Comparison of ENCODE assay signal across 30 mouse cellular contexts in the genomic region with DNA sequence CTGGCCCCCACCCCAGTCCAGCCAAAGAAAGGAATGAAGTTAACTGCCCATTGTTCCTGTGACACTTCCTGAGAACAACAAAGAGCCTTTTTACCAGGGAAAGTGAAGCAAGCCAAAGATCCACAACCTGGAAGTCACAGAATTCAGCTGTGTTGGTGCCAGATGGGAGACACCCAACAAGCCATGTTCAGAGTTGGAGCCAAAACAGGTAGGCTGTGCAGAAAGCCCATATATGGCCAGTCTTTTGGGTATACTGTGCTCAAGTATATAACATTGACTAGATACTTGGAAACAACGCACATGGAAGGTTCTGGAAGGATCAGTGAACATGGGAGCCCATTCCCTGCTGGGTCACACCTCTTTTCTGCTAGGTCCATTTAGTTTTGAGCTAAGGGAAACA. TPM values are rescaled to one million over a fixed set of nuclear protein-coding genes. Genes with fewer than 3 reads are reported as not detected.
"Had no signal": no experiment of that assay in that cellular context is flagged by ENCODE, and none has a peak within 500 bp of the region (broad histone marks: within the 10 kb centered on the region; RNA-seq: fewer than 3 reads in every experiment).

No protein-coding gene starts in this region.

- H3K9me3 ChIP-seq: heart, embryonic 13.5 days; heart, embryonic 15.5 days; hindbrain, embryonic 13.5 days; hindbrain, embryonic 15.5 days; intestine, embryonic 15.5 days; limb, embryonic 10.5 days; limb, embryonic 12.5 days; liver, embryonic 12.5 days had no signal

- ATAC-seq: inflammation-experienced regulatory T-cells, adult 6 months; intestine, embryonic 15.5 days; intestine, postnatal 0 days; liver, embryonic 12.5 days had no signal

- H3K27ac ChIP-seq: gastrocnemius, adult 2 months; heart, adult 2 months; heart, embryonic 13.5 days; heart, embryonic 15.5 days; hindbrain, embryonic 13.5 days; hindbrain, embryonic 15.5 days; intestine, embryonic 15.5 days; layer of hippocampus, adult 2 months; left cerebral cortex, adult 2 months; limb, embryonic 10.5 days; limb, embryonic 12.5 days; liver, embryonic 12.5 days; liver, embryonic 14.5 days had no signal

- H3K4me3 ChIP-seq: gastrocnemius, adult 2 months; heart, adult 2 months; heart, embryonic 13.5 days; heart, embryonic 15.5 days; hindbrain, embryonic 13.5 days; hindbrain, embryonic 15.5 days; intestine, embryonic 15.5 days; layer of hippocampus, adult 2 months; left cerebral cortex, adult 2 months; limb, embryonic 10.5 days; limb, embryonic 12.5 days; liver, embryonic 12.5 days had no signal

- H3K4me1 ChIP-seq: heart, embryonic 15.5 days; hindbrain, embryonic 13.5 days; hindbrain, embryonic 15.5 days; intestine, embryonic 15.5 days; limb, embryonic 12.5 days had no signal

- H3K9ac ChIP-seq: heart, embryonic 13.5 days; heart, embryonic 15.5 days; hindbrain, embryonic 13.5 days; hindbrain, embryonic 15.5 days; intestine, embryonic 15.5 days; limb, embryonic 12.5 days; liver, embryonic 12.5 days; liver, embryonic 14.5 days had no signal

- H3K27me3 ChIP-seq: hindbrain, embryonic 15.5 days; intestine, embryonic 15.5 days; limb, embryonic 12.5 days; liver, embryonic 12.5 days had no signal

- DNase-seq: gastrocnemius, adult 2 months; gastrocnemius, postnatal 10 days; gastrocnemius, postnatal 25 days; heart, adult 11 months; heart, adult 2 months; heart, postnatal 14 days; heart, postnatal 36 days; kidney, adult 18-20 months; kidney, adult 8-10 months; kidney, postnatal 10 days; kidney, postnatal 25 days; kidney, postnatal 4 days had no signal

- H3K36me3 ChIP-seq: heart, embryonic 13.5 days; heart, embryonic 15.5 days; hindbrain, embryonic 13.5 days; hindbrain, embryonic 15.5 days; intestine, embryonic 15.5 days; limb, embryonic 10.5 days; limb, embryonic 12.5 days; liver, embryonic 12.5 days had no signal

- H3K4me2 ChIP-seq: heart, embryonic 11.5 days; heart, embryonic 13.5 days; heart, embryonic 15.5 days; hindbrain, embryonic 13.5 days; hindbrain, embryonic 15.5 days; intestine, embryonic 15.5 days; limb, embryonic 12.5 days; liver, embryonic 12.5 days had no signal

RNA-seq across cellular contexts. Expression of a gene that starts 39.7 kb away (rescaled TPM):
- total RNA-seq: gastrocnemius, adult 2 months; gastrocnemius, postnatal 10 days; gastrocnemius, postnatal 25 days; gastrocnemius, postnatal 4 days; heart, adult 2 months; heart, postnatal 14 days; heart, postnatal 36 days; hematopoietic stem cell, adult 5-6 weeks; liver, adult 2 months had no signal
- polyA plus RNA-seq: heart, adult 2 months; heart, postnatal 0 days; inflammation-experienced regulatory T-cells, adult 6 months; intestine, postnatal 0 days; liver, adult 2 months; liver, embryonic 12.5 days; liver, embryonic 14.5 days had no signal
